Mouse (Mus musculus) forebrain, embryonic 16.5 days (tissue): ENCODE data around the gene Trnp1. TPM values are rescaled to one million over a fixed set of nuclear protein-coding genes. Genes with fewer than 3 reads are reported as not detected.

Experiments
- ATAC-seq: fragments of 200-750 bp; cut with Nextera tagmentation; 2 replicates; pipeline ENCODE4 v1.8.0; 2017; ENCODE audit warnings: mild to moderate bottlenecking, moderate library complexity
- H3K27ac ChIP-seq: fragments of 300-500 bp; sonication (generic); 2 replicates; pipeline ENCODE4 v1.5.1; 2014; ENCODE audit warnings: low read length, control low read depth
- H3K27me3 ChIP-seq: fragments of 300-500 bp; sonication (generic); replicated peaks from 2 replicates; pipeline ENCODE4 v1.6.1; 2014; ENCODE audit warnings: low read length; ENCODE audit not compliant: control insufficient read depth, insufficient read depth
- H3K36me3 ChIP-seq: fragments of 300-500 bp; sonication (generic); 2 replicates; pipeline ENCODE4 v1.6.1; 2014; ENCODE audit not compliant: control insufficient read depth, insufficient read depth
- H3K4me1 ChIP-seq: fragments of 300-500 bp; sonication (generic); replicated peaks from 2 replicates; pipeline ENCODE4 v1.6.1; 2014; ENCODE audit warnings: low read length; ENCODE audit not compliant: control insufficient read depth, insufficient read depth
- H3K4me2 ChIP-seq: fragments of 300-500 bp; sonication (generic); 2 replicates; pipeline ENCODE4 v1.6.1; 2014; ENCODE audit warnings: mild to moderate bottlenecking, low read length, control low read depth
- H3K4me3 ChIP-seq: fragments of 300-500 bp; sonication (generic); replicated peaks from 2 replicates; pipeline ENCODE4 v1.5.1; 2014; ENCODE audit warnings: mild to moderate bottlenecking, low read length, control low read depth
- H3K9ac ChIP-seq: fragments of 300-500 bp; sonication (generic); replicated peaks from 2 replicates; pipeline ENCODE4 v1.6.1; 2014; ENCODE audit warnings: low read depth, low read length, control low read depth
- H3K9me3 ChIP-seq: fragments of 300-500 bp; sonication (generic); 2 replicates; pipeline ENCODE4 v1.6.1; 2016; ENCODE audit warnings: low read length; ENCODE audit not compliant: control insufficient read depth
- WGBS: fragments of 180-500 bp; shearing (Covaris S2); extraction: QIAGEN DNeasy Blood & Tissue Kit; methylation state at CpG from one replicate; pipeline ENCODE4 v1.1.7; 2014; 5-methylcytosine and 5-hydroxymethylcytosine counted together
- polyA plus RNA-seq: library from polyadenylated mRNA; unstranded; fragments of >200 nt; fragmentation: Nextera tagmentation; extraction: Ambion mirVana; gene quantifications from 2 replicates; pipeline ENCODE4 v1.2.1, GENCODE M21; 2015

Trnp1 gene
- polyA plus RNA-seq, 1 experiment from 2014 or later = 6.5 TPM

DNA sequence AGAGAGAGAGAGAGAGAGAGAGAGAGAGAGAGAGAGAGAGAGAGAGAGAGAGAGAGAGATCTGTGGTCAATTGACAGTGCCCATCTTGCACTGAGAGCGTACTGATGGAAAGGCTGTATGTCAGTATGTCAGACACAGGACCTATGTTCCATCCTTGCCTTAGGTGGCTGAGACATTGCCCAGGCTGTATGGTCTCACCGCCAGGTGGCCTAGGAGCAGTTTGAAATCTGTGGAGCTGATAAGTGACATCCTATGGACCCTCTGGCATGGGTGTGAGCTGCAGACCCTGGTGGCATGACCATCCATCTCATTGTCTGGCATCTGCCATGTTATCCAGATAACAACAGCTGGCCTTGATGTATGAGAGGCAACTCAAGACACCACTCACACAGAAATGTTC, 24.5 kb downstream of the Trnp1 start:
- Histone ChIP-seq H3K27ac (no peak overlapping the region), H3K4me1 (no peaks in the 10 kb centered on the region), H3K36me3 (no peaks in the 10 kb centered on the region), H3K9me3 (no peaks in the 10 kb centered on the region; the same call in 1 of the 2 replicates), H3K4me2 (no peak overlapping the region), H3K4me3 (no peak overlapping the region), H3K9ac (no peak overlapping the region), H3K27me3 (peaks cover 9% of the 10 kb centered on the region)
- no peak for ATAC-seq
- WGBS = 66% methylated on average over 2 of the region's 2 CpGs

- WGBS = 77% methylated on average over 7 of the region's 7 CpGs
- Histone ChIP-seq H3K4me1 (peaks cover 8% of the 10 kb centered on the region), H3K9ac (no peak overlapping the region), H3K27me3 (peaks cover 3% of the 10 kb centered on the region; the same call in 1 of the 2 replicates), H3K9me3 (no peaks in the 10 kb centered on the region; the same call in 1 of the 2 replicates), H3K27ac (no peak overlapping the region), H3K4me3 (no peak overlapping the region), H3K4me2 (no peak overlapping the region), H3K36me3 (no peaks in the 10 kb centered on the region)
- no peak for ATAC-seq
Measured at GRCm38 (mm10) chr4:133471135-133471821, 27.1 kb downstream of the Trnp1 start.

DNA sequence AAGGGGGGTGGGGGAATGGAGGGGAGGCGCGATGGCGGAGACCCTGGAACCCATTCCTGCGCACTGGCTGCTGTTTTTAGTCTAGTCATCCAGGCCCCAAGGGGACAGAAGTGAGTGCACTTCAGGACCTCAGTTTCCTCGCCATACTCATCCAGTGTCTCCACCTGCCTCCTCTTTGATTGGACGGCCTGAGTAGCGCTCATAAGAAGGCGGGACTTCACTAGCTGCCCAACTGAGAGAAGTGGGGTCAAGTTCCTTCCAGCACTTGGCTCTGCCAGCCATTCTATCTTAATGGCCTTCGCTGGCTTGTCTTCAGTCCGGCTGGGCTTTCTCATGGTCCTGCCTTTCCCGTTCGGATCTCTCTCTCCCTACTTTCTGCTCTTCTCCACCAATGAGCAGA, 29.2 kb downstream of the Trnp1 start:
- Histone ChIP-seq H3K36me3 (no peaks in the 10 kb centered on the region), H3K9ac (no peak overlapping the region), H3K4me2 (no peak overlapping the region), H3K27ac (no peak overlapping the region), H3K4me1 (peaks cover 8% of the 10 kb centered on the region), H3K4me3 (no peak overlapping the region), H3K27me3 (peaks cover 3% of the 10 kb centered on the region; the same call in 1 of the 2 replicates), H3K9me3 (no peaks in the 10 kb centered on the region; the same call in 1 of the 2 replicates)
- ATAC-seq = no peak
- 17% methylated on average over 12 of the region's 12 CpGs for WGBS

- Histone ChIP-seq H3K4me2 (peak overlapping the region; percentile 97), H3K4me1 (peaks cover 8% of the 10 kb centered on the region), H3K4me3 (peak overlapping the region; percentile 54), H3K27me3 (peaks cover 3% of the 10 kb centered on the region; the same call in 1 of the 2 replicates), H3K9ac (peak overlapping the region; percentile 54), H3K9me3 (no peaks in the 10 kb centered on the region; the same call in 1 of the 2 replicates), H3K36me3 (no peaks in the 10 kb centered on the region), H3K27ac (no peak overlapping the region)
- whole genome bisulfite sequencing = under 1% methylated on average over 26 of the region's 27 CpGs
- ATAC-seq = peak; percentile 54; the same call in 1 of the 2 replicates
Measured at GRCm38 (mm10) chr4:133468080-133468479, 30.3 kb downstream of the Trnp1 start.

GRCm38 (mm10) chr4:133463184-133463583, 35.2 kb downstream of the Trnp1 start:
- ATAC-seq = no peak
- no peaks in the 10 kb centered on the region for H3K27me3 ChIP-seq
- no peaks in the 10 kb centered on the region for H3K9me3 ChIP-seq
- H3K4me2 ChIP-seq = no peak overlapping the region
- H3K9ac ChIP-seq = no peak overlapping the region
- no peak overlapping the region for H3K4me3 ChIP-seq
- no peak overlapping the region for H3K27ac ChIP-seq
- WGBS = 64% methylated on average over 6 of the region's 6 CpGs
- H3K36me3 ChIP-seq = no peaks in the 10 kb centered on the region
- peaks cover 5% of the 10 kb centered on the region for H3K4me1 ChIP-seq

DNA sequence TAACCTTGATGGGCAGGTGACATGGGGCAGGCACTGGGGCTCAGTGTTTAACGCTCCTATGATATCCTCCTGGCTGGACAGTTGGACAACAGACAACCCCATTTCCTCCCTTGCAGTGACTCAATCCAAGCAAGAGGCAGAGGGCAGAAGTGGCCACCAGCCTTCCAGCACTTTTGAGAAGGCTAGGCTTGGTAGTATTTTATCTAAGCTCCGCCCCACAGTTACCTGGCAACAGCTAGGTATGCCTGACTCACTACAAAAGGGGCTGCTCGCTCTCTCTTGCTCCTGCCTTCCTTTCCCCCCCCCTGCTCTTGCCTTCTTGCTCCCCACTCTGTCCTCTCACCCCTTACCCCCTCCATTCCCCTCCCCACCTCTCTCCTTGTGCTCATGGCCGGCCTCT, 37.0 kb downstream of the Trnp1 start:
- Histone ChIP-seq H3K4me2 (no peak overlapping the region), H3K36me3 (no peaks in the 10 kb centered on the region), H3K9me3 (no peaks in the 10 kb centered on the region), H3K27me3 (no peaks in the 10 kb centered on the region), H3K9ac (no peak overlapping the region), H3K4me1 (no peaks in the 10 kb centered on the region), H3K4me3 (no peak overlapping the region), H3K27ac (no peak overlapping the region)
- no peak for ATAC-seq
- WGBS = 68% methylated on average over 4 of the region's 4 CpGs

DNA sequence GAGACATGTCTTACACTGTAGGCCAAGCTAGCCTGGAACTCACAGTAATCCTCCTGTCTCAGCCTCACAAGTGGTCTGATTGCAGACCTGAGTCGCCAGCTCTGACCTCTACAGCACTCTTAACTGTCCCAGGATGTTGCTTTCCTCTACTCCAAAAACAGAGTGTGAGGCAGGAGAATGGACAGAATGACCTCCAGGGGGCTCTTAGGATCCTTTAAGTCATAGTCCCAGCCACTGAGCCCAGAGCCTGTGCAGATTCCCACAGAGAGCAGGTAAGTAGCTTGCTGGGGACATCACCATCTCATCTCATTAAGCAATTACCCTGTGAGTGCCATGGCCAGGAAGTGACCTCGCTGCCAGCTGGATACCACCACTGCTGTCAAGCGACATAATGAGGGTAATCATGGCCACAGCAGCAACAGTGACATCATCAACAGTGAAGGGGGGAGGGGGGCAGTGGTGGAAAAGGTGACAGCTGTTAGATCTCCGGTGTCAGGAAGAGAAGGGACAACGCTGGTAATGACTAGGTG, 37.5 kb downstream of the Trnp1 start:
- Histone ChIP-seq H3K4me2 (no peak overlapping the region), H3K36me3 (no peaks in the 10 kb centered on the region), H3K4me1 (no peaks in the 10 kb centered on the region), H3K27me3 (0 out of 2 replicates have a peak, but pooled peaks cover 3% of the 10 kb centered on the region), H3K4me3 (no peak overlapping the region), H3K9me3 (no peaks in the 10 kb centered on the region), H3K27ac (no peak overlapping the region), H3K9ac (no peak overlapping the region)
- no peak for ATAC-seq
- WGBS = 51% methylated on average over 5 of the region's 5 CpGs

DNA sequence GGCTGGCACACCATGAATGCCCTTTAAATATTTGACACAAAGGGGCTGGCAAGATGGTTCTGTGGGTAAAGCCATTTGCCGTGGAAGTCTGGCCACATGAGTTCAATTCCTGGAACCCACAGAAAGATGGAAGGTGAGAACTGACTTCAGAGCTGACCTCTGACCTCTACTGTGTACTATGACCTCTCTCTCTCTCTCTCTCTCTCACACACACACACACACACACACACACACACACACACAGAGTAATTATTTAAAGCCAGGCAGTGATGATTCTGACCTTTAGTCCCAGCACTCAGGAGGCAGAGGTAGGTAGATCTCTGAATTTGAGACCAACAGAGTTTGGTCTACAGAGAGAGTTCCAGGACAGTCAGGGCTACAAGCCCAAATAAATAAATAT, 38.3 kb downstream of the Trnp1 start:
- Histone ChIP-seq H3K9me3 (no peaks in the 10 kb centered on the region), H3K9ac (no peak overlapping the region), H3K4me1 (no peaks in the 10 kb centered on the region), H3K27ac (no peak overlapping the region), H3K4me2 (no peak overlapping the region), H3K4me3 (no peak overlapping the region), H3K27me3 (0 out of 2 replicates have a peak, but pooled peaks cover 3% of the 10 kb centered on the region), H3K36me3 (no peaks in the 10 kb centered on the region)
- WGBS = 89% methylated on average over 1 of the region's 1 CpGs
- no peak for ATAC-seq

- Histone ChIP-seq H3K27me3 (0 out of 2 replicates have a peak, but pooled peaks cover 3% of the 10 kb centered on the region), H3K9ac (no peak overlapping the region), H3K9me3 (no peaks in the 10 kb centered on the region), H3K27ac (no peak overlapping the region), H3K4me1 (no peaks in the 10 kb centered on the region), H3K36me3 (no peaks in the 10 kb centered on the region), H3K4me3 (no peak overlapping the region), H3K4me2 (no peak overlapping the region)
- WGBS = 78% methylated on average over 3 of the region's 3 CpGs
- ATAC-seq = no peak
Measured at GRCm38 (mm10) chr4:133458044-133458443, 40.3 kb downstream of the Trnp1 start.
